Mouse (Mus musculus) liver, embryonic 15.5 days (tissue): Measurements from ENCODE around the gene Cntln. TPM values are rescaled to one million over a fixed set of nuclear protein-coding genes. Genes with fewer than 3 reads are reported as not detected.

ENCODE experiments used
- ATAC-seq: fragments of 200-750 bp; cut with Nextera tagmentation; 2 replicates; pipeline ENCODE4 v1.8.0; 2017; ENCODE audit warnings: moderate number of reproducible peaks, mild to moderate bottlenecking, moderate library complexity; ENCODE audit not compliant: insufficient read depth
- H3K27ac ChIP-seq: fragments of 300-500 bp; sonication (generic); replicated peaks from 2 replicates; pipeline ENCODE4 v1.5.1; 2015; ENCODE audit warnings: mild to moderate bottlenecking, inconsistent platforms
- H3K27me3 ChIP-seq: fragments of 300-500 bp; sonication (generic); 2 replicates; pipeline ENCODE4 v1.6.1; 2015; ENCODE audit warnings: mild to moderate bottlenecking, inconsistent platforms
- H3K36me3 ChIP-seq: fragments of 300-500 bp; sonication (generic); replicated peaks from 2 replicates; pipeline ENCODE4 v1.6.1; 2015; ENCODE audit warnings: moderate library complexity, mild to moderate bottlenecking, inconsistent platforms
- H3K4me1 ChIP-seq: fragments of 300-500 bp; sonication (generic); replicated peaks from 2 replicates; pipeline ENCODE4 v1.6.1; 2015; ENCODE audit warnings: inconsistent platforms
- H3K4me2 ChIP-seq: fragments of 300-500 bp; sonication (generic); 2 replicates; pipeline ENCODE4 v1.6.1; 2015; ENCODE audit warnings: moderate library complexity, mild to moderate bottlenecking, inconsistent platforms
- H3K4me3 ChIP-seq: fragments of 300-500 bp; sonication (generic); replicated peaks from 2 replicates; pipeline ENCODE4 v1.5.1; 2015; ENCODE audit warnings: mild to moderate bottlenecking, inconsistent platforms
- H3K9ac ChIP-seq: fragments of 300-500 bp; sonication (generic); 2 replicates; pipeline ENCODE4 v1.6.1; 2015; ENCODE audit warnings: moderate library complexity, mild to moderate bottlenecking, inconsistent platforms
- H3K9me3 ChIP-seq: fragments of 300-500 bp; sonication (generic); replicated peaks from 2 replicates; pipeline ENCODE4 v1.6.1; 2016; ENCODE audit warnings: inconsistent platforms
- WGBS: fragments of 180-500 bp; shearing (Covaris S2); methylation state at CpG from one replicate; pipeline ENCODE4 v1.1.7; 2015; ENCODE audit warnings: mixed read lengths; ENCODE audit not compliant: insufficient replicate concordance; 5-methylcytosine and 5-hydroxymethylcytosine counted together
- polyA plus RNA-seq: library from polyadenylated mRNA; unstranded; fragments of >200 nt; fragmentation: Nextera tagmentation; extraction: Ambion mirVana; gene quantifications from 2 replicates; pipeline ENCODE4 v1.2.1, GENCODE M21; 2015

Cntln gene
- polyA plus RNA-seq, 1 experiment from 2014 or later: 2.0 TPM

DNA sequence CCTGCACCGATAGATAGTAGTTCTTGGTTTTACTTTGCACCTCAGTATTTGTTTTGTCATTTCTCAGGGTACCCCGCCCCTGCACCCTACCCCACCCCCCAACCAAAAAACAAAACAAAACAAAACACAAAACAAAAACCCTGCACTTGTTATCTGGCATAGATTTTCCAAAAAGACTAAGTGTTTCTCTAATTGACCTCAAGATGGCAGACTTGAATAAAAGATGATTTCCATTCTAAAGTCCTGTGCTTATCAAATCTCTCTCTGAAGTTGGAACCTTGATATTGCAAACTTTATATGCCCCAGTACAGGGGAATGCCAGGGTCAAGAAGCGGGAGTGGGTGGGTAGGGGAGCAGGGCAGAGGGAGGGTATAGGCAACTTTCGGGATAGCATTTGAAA is 277.0 kb downstream of the Cntln start:
- Histone ChIP-seq H3K9ac (no peak overlapping the region), H3K27ac (no peak overlapping the region), H3K4me2 (no peak overlapping the region), H3K27me3 (no peaks in the 10 kb centered on the region), H3K9me3 (no peaks in the 10 kb centered on the region), H3K4me1 (no peaks in the 10 kb centered on the region), H3K36me3 (no peaks in the 10 kb centered on the region), H3K4me3 (no peak overlapping the region)
- ATAC-seq: no peak
- 41% methylated on average over 4 of the region's 4 CpGs for WGBS

DNA sequence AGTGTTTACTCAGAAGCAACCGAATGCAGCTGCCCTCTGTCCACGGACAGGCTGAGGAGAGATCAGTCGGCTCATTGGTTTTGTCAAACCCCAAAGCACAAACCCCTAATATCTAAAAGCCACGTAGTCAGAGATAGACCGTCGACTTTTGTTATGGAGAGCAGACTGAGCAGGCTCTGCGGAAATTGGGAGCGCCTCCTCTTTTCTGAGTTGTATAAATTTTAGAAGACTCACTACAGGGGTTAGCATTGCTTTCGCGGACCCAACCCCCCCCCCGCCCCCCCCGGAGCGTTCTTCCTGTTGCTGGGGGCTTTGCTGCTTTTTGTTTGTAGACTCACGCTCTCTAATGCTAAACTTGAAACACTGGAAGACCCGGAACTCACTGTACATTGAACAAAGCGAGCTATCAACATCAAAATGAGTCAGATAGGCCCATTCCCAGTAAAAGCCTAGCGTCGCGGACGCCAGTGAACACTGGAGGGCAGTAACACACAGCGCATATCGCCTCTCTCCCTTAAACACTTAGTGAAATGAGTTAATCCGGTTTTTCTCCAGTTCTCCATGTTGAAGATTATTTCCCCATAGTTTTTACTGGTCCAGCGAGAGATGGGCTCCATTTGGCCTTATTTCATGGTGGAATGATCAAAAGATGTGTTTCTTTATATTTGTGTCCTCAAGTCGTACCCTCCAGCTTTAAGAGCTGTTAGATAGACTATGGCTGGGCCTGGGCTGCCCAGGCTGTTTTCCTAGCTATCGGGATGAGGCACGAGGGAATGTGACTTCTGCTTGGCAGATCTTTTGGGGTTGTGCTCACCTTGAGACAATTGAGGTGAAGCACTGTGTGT is 278.6 kb downstream of the Cntln start:
- Histone ChIP-seq H3K4me3 (no peak overlapping the region), H3K27me3 (no peaks in the 10 kb centered on the region), H3K36me3 (no peaks in the 10 kb centered on the region), H3K27ac (no peak overlapping the region), H3K9ac (no peak overlapping the region), H3K4me2 (no peak overlapping the region), H3K4me1 (no peaks in the 10 kb centered on the region), H3K9me3 (no peaks in the 10 kb centered on the region)
- no peak for ATAC-seq
- 30% methylated on average over 27 of the region's 27 CpGs for WGBS

DNA sequence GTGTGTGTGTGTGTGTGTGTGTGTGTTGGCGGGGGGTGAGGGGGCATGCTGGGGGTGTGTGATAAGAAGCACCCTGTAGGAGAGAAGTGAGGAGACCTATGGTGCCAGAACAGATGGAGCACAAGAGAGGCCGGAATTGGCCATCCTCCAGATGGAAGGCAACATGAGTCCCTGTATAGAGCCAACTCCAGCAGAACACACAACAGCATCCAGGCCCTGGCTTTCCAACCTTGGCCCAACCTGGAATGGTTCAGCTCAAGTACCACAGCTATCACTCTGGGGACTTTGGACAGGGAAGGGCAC is 279.2 kb downstream of the Cntln start:
- H3K9ac ChIP-seq: no peak overlapping the region

DNA sequence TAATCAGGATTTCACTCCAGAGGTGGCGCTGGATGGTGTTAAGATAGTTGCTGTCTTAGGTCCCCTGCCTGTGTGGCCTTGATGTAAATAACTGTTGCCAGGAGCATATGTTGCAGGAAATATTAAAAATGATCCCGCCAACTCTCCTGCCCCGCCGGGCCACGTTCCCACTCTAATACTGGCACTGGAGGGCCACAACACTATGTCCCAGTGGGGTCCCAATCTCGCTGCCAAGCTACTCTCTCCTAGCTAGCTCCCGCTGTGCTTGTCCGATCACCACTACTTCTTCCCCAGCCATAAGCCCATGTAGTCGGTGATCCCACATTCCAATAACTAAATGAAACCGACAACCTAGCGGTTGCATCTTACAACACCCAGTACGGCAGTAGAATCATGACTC is 283.9 kb downstream of the Cntln start:
- no peak overlapping the region for H3K27ac ChIP-seq
- H3K4me3 ChIP-seq: no peak overlapping the region
- no peak overlapping the region for H3K9ac ChIP-seq
- WGBS: 70% methylated on average over 12 of the region's 12 CpGs
- no peak overlapping the region for H3K4me2 ChIP-seq
- H3K36me3 ChIP-seq: no peaks in the 10 kb centered on the region
- no peaks in the 10 kb centered on the region for H3K4me1 ChIP-seq
- no peak for ATAC-seq
- no peaks in the 10 kb centered on the region for H3K9me3 ChIP-seq
- no peaks in the 10 kb centered on the region for H3K27me3 ChIP-seq

More for the DNA sequence above, 279.2 kb downstream of the Cntln start:
- ATAC-seq: no peak
- Histone ChIP-seq H3K27ac (no peak overlapping the region), H3K9me3 (no peaks in the 10 kb centered on the region), H3K4me2 (no peak overlapping the region), H3K27me3 (no peaks in the 10 kb centered on the region), H3K4me1 (no peaks in the 10 kb centered on the region), H3K36me3 (no peaks in the 10 kb centered on the region), H3K4me3 (no peak overlapping the region)
- 57% methylated on average over 2 of the region's 2 CpGs for WGBS

DNA sequence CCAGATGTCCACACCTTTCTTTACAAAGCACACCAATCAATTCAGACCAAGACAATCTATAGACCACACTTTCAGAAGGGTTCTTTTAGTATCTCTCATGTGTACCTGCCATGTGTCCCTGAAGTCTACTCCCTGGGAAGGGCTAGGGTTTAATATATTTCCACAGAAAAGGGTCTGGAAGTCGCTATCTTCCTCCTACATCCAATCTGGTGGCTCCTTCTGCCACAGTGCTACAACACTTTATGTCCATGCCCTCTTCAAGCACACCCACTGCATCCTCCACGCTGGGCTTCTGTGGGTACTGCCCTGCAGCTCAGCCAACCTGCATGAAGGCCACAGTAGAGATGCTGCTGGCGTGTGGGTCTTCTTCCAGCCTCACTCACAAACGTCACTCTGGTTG is 291.4 kb downstream of the Cntln start:
- H3K27me3 ChIP-seq: no peaks in the 10 kb centered on the region
- no peak overlapping the region for H3K4me2 ChIP-seq
- WGBS: 54% methylated on average over 4 of the region's 4 CpGs
- no peaks in the 10 kb centered on the region for H3K9me3 ChIP-seq
- H3K4me3 ChIP-seq: no peak overlapping the region
- no peaks in the 10 kb centered on the region for H3K36me3 ChIP-seq
- H3K9ac ChIP-seq: no peak overlapping the region
- H3K4me1 ChIP-seq: no peaks in the 10 kb centered on the region
- H3K27ac ChIP-seq: no peak overlapping the region
- no peak for ATAC-seq

DNA sequence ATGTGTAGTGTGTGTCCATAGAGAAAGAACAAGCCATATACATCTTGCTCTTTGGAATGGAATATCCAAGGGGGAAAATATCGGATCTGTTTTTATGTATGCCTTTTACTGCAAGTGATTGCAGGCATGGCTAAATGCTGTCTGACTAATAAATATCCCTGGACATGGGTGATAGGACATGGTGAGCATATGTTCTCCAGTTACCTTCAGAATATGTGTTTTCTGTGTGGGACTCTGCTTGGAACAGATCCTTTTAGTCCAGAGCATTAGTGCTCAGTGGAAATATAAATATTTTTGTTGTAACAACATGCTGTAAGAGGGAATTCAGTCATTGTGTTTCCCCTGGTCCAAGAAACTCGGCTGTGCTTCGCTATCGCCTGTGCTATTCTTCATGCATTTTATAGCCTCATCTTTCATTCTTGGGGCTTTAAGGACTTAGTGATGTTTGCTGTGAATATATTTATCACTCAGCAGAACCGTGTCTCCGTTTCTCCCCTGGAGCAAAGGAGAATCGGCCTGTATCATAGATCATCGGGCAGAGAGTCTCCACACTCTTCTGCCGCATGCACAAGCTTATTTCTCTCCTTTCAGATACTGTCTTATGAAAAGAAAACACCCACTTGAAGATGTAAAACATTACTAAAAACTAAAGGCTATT is 294.4 kb downstream of the Cntln start:
- Histone ChIP-seq H3K36me3 (no peaks in the 10 kb centered on the region), H3K4me2 (no peak overlapping the region), H3K4me1 (no peaks in the 10 kb centered on the region), H3K9ac (no peak overlapping the region), H3K27me3 (no peaks in the 10 kb centered on the region), H3K4me3 (no peak overlapping the region), H3K27ac (no peak overlapping the region), H3K9me3 (no peaks in the 10 kb centered on the region)
- ATAC-seq: no peak
- WGBS: 71% methylated on average over 9 of the region's 9 CpGs

Other genes with a start within 250 kb of the Cntln start
- gene Bnc2, start 209.0 kb upstream of the Cntln start, polyA plus RNA-seq: 0.29 and 0.36 TPM in 2 replicates